Comparison of ENCODE assay signal across 25 mouse cellular contexts in genomic region chr13:56164372-56164771, GRCm38 (mm10). TPM values are rescaled to one million over a fixed set of nuclear protein-coding genes. Genes with fewer than 3 reads are reported as not detected.
DNase-seq lines count a peak whose midpoint lies in the region; ATAC-seq lines count a peak whose summit lies in the region.
"Had no signal": no experiment of that assay in that cellular context is flagged by ENCODE, and none has a peak within 500 bp of the region (broad histone marks: within the 10 kb centered on the region; RNA-seq: fewer than 3 reads in every experiment).

No protein-coding gene starts in this region.

- H3K9ac ChIP-seq in heart, embryonic 15.5 days, result no peak overlapping the region
- no peak overlapping the region for H3K9ac ChIP-seq in embryonic facial prominence, embryonic 13.5 days
- H3K9ac ChIP-seq in limb, embryonic 11.5 days (ENCODE audit: low read length), result no peak overlapping the region
- H3K9ac ChIP-seq: forebrain, embryonic 12.5 days; forebrain, postnatal 0 days; hindbrain, embryonic 12.5 days; intestine, embryonic 15.5 days; liver, embryonic 14.5 days; neural tube, embryonic 15.5 days; stomach, embryonic 15.5 days had no signal

- intact Hi-C loops in heart, postnatal 25 days (cut with DNase I), result no loop called here
- intact Hi-C loops in gastrocnemius, postnatal 14 days (cut with DNase I; ENCODE audit: low total_unique reads), result no loop called here

- H3K4me1 ChIP-seq in heart, embryonic 15.5 days (replicated peaks), result peaks cover 36% of the 10 kb centered on the region
- H3K4me1 ChIP-seq in embryonic facial prominence, embryonic 13.5 days, result peaks cover 53% of the 10 kb centered on the region
- H3K4me1 ChIP-seq in limb, embryonic 11.5 days (ENCODE audit: control insufficient read depth, insufficient read depth, low read length), result peaks cover 64% of the 10 kb centered on the region

- no peaks in the 10 kb centered on the region for H3K36me3 ChIP-seq in heart, embryonic 15.5 days
- H3K36me3 ChIP-seq in embryonic facial prominence, embryonic 13.5 days, result no peaks in the 10 kb centered on the region
- H3K36me3 ChIP-seq in limb, embryonic 11.5 days (ENCODE audit: control insufficient read depth, insufficient read depth, low read length), result no peaks in the 10 kb centered on the region
- H3K36me3 ChIP-seq: forebrain, embryonic 12.5 days; hindbrain, embryonic 12.5 days; intestine, embryonic 15.5 days; neural tube, embryonic 15.5 days; stomach, embryonic 15.5 days had no signal

- 0 out of 2 replicates have a peak, but pooled peaks cover 2% of the 10 kb centered on the region for H3K27me3 ChIP-seq in heart, embryonic 15.5 days
- H3K27me3 ChIP-seq in embryonic facial prominence, embryonic 13.5 days, result no peaks in the 10 kb centered on the region
- H3K27me3 ChIP-seq in limb, embryonic 11.5 days (ENCODE audit: control insufficient read depth, insufficient read depth, low read length), result no peaks in the 10 kb centered on the region
- H3K27me3 ChIP-seq: forebrain, embryonic 12.5 days; hindbrain, embryonic 12.5 days; intestine, embryonic 15.5 days; neural tube, embryonic 15.5 days; stomach, embryonic 15.5 days had no signal

- H3K4me3 ChIP-seq in heart, embryonic 15.5 days, result no peak overlapping the region
- no peak overlapping the region for H3K4me3 ChIP-seq in embryonic facial prominence, embryonic 13.5 days
- H3K4me3 ChIP-seq in limb, embryonic 11.5 days (ENCODE audit: low read depth, low read length), result no peak overlapping the region
- H3K4me3 ChIP-seq: forebrain, embryonic 12.5 days; hindbrain, embryonic 12.5 days; intestine, embryonic 15.5 days; neural tube, embryonic 15.5 days; stomach, embryonic 15.5 days had no signal

- 0 out of 2 replicates have a peak overlapping the region, but pooled peaks have one; percentile 35 for H3K27ac ChIP-seq in heart, embryonic 15.5 days
- peak overlapping the region; percentile 78 for H3K27ac ChIP-seq in embryonic facial prominence, embryonic 13.5 days
- H3K27ac ChIP-seq in limb, embryonic 11.5 days (replicated peaks; ENCODE audit: low read depth, low read length), result peak overlapping the region; percentile 60
- H3K27ac ChIP-seq: forebrain, embryonic 12.5 days; hindbrain, embryonic 12.5 days; hindbrain, postnatal 0 days; intestine, embryonic 15.5 days; kidney, postnatal 0 days; liver, embryonic 14.5 days; neural tube, embryonic 15.5 days; stomach, embryonic 15.5 days had no signal

- WGBS in heart, embryonic 15.5 days, result 86% methylated on average over 3 of the region's 3 CpGs
- 48% methylated on average over 3 of the region's 3 CpGs for WGBS in embryonic facial prominence, embryonic 13.5 days
- WGBS in limb, embryonic 11.5 days, result 45% methylated on average over 3 of the region's 3 CpGs

- H3K4me2 ChIP-seq in heart, embryonic 15.5 days, result no peak overlapping the region
- no peak overlapping the region for H3K4me2 ChIP-seq in embryonic facial prominence, embryonic 13.5 days
- H3K4me2 ChIP-seq in limb, embryonic 11.5 days (ENCODE audit: low read depth, severe bottlenecking), result no peak overlapping the region
- H3K4me2 ChIP-seq: forebrain, embryonic 12.5 days; hindbrain, embryonic 12.5 days; intestine, embryonic 15.5 days; neural tube, embryonic 15.5 days; stomach, embryonic 15.5 days had no signal

- ATAC-seq in heart, embryonic 15.5 days (replicated peaks; ENCODE audit: insufficient number of reproducible peaks, insufficient read depth, low FRiP score, low read depth), result no peak
- no peak for ATAC-seq in embryonic facial prominence, embryonic 13.5 days (ENCODE audit: insufficient number of reproducible peaks, insufficient read depth, low FRiP score, low TSS enrichment, low read depth)
- no peak for ATAC-seq in limb, embryonic 11.5 days (ENCODE audit: insufficient number of reproducible peaks, low FRiP score, low TSS enrichment, low read depth)
- ATAC-seq: forebrain, postnatal 0 days; intestine, embryonic 15.5 days; Patski had no signal

- no peak for DNase-seq in heart, postnatal 25 days (ENCODE audit: low spot score)
- DNase-seq in limb, embryonic 11.5 days (ENCODE audit: low spot score), result peak; percentile 52
- DNase-seq in gastrocnemius, postnatal 14 days, result no peak
- no peak for DNase-seq in right cerebral cortex, postnatal 36 days (ENCODE audit: low spot score in 2 of 2)
- DNase-seq in thymus, postnatal 10 days (ENCODE audit: low spot score in 2 of 2), result no peak
- DNase-seq: cerebellum, adult 11 months; cerebellum, adult 9-11 months; embryo, embryonic 11 days; forebrain, postnatal 0 days; kidney, adult 2 months; layer of hippocampus, postnatal 36 days; midbrain, embryonic 14.5 days; thymus, postnatal 4 days had no signal

- no peaks in the 10 kb centered on the region for H3K9me3 ChIP-seq in heart, embryonic 15.5 days (replicated peaks)
- H3K9me3 ChIP-seq in embryonic facial prominence, embryonic 13.5 days, result no peaks in the 10 kb centered on the region
- no peaks in the 10 kb centered on the region for H3K9me3 ChIP-seq in limb, embryonic 11.5 days (ENCODE audit: control insufficient read depth, low read length)
- H3K9me3 ChIP-seq: forebrain, embryonic 12.5 days; hindbrain, embryonic 12.5 days; intestine, embryonic 15.5 days; neural tube, embryonic 15.5 days; stomach, embryonic 15.5 days had no signal

RNA-seq across cellular contexts. Expression of gene Tifab, which starts 14.3 kb away (rescaled TPM):
- 1.3 and 2.9 TPM in 2 replicates for polyA plus RNA-seq in heart, embryonic 15.5 days (2015; fragmentation: Nextera tagmentation; extraction: Ambion mirVana)
- 1 to 10 TPM; 1.3 to 1.5 TPM for total RNA-seq in heart, postnatal 25 days (2021)
- 1.1 and 1.7 TPM in 2 replicates for polyA plus RNA-seq in embryonic facial prominence, embryonic 13.5 days (2015; fragmentation: Nextera tagmentation; extraction: Ambion mirVana)
- polyA plus RNA-seq in limb, embryonic 11.5 days (2014; fragmentation: Nextera tagmentation; extraction: Ambion mirVana), result 0.27 and 0.52 TPM in 2 replicates
- under 1 TPM; 0.31 to 0.44 TPM for total RNA-seq in gastrocnemius, postnatal 14 days (2021)
- total RNA-seq: MEL had no signal
- polyA plus RNA-seq: Patski had no signal

RNA-seq across cellular contexts. Expression of gene H2afy, which starts 28.2 kb away (rescaled TPM):
- polyA plus RNA-seq in heart, embryonic 15.5 days (2015; fragmentation: Nextera tagmentation; extraction: Ambion mirVana), result 98.9 and 135 TPM in 2 replicates
- total RNA-seq in heart, postnatal 25 days (2021), result 10 to 100 TPM; 50.9 to 53.9 TPM
- polyA plus RNA-seq in embryonic facial prominence, embryonic 13.5 days (2015; fragmentation: Nextera tagmentation; extraction: Ambion mirVana), result 338 and 383 TPM in 2 replicates
- polyA plus RNA-seq in limb, embryonic 11.5 days (2014; fragmentation: Nextera tagmentation; extraction: Ambion mirVana), result 726 and 743 TPM in 2 replicates
- 10 to 100 TPM; 60.8 to 61.3 TPM for total RNA-seq in gastrocnemius, postnatal 14 days (2021)
